Mouse (Mus musculus) bone marrow, adult 2 months (tissue): Measurements from ENCODE around the gene Aox3.

Source experiments
- CTCF ChIP-seq: fragments of 200-500 bp; IDR thresholded peaks from 2 replicates; pipeline ENCODE4 v1.5.1; 2011; ENCODE audit warnings: low read length, control low read depth; ENCODE audit not compliant: control insufficient read depth, insufficient read depth
- POLR2A ChIP-seq: fragments of 200-500 bp; IDR thresholded peaks from 2 replicates; pipeline ENCODE4 v1.6.1; 2011; ENCODE audit warnings: low read depth, mild to moderate bottlenecking, control low read depth, low read length, borderline replicate concordance; ENCODE audit not compliant: control insufficient read depth

DNA sequence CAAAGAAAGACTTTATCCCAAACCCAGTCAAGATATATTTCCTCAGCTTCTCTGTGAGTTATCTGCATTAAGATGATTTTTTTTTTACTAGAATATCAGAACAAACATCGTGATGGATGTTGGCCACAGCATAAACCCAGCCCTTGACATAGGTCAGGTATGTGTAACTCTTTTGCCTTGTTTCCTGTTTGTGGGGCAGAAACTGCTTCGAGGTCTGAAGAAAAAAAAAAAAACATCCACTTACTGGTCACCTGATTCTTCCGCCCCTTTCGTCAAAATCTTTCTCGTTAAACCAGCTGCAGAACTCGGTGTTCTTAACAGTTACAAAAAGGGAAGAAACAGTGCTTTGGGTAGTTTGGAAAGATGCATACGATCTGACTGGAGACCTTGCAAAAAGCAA lies 10.4 kb upstream of the Aox3 start:
- TF ChIP-seq CTCF (no peak), POLR2A (no peak)
